Mouse (Mus musculus) cerebellum, postnatal 25 days (tissue): ENCODE measurements around the gene Ndufa7.
"Not testable (repeated sequence)": the region's sequence is repeated elsewhere in the genome, so short reads cannot be mapped to it uniquely, and the experiment has no call there.

Experiments
- DNase-seq, 2 experiments: peaks; one replicate each; pipeline ENCODE4 v3.0.0; 2021; ENCODE audit warnings: mixed read lengths in 2 of 2

The Ndufa7 gene

DNA sequence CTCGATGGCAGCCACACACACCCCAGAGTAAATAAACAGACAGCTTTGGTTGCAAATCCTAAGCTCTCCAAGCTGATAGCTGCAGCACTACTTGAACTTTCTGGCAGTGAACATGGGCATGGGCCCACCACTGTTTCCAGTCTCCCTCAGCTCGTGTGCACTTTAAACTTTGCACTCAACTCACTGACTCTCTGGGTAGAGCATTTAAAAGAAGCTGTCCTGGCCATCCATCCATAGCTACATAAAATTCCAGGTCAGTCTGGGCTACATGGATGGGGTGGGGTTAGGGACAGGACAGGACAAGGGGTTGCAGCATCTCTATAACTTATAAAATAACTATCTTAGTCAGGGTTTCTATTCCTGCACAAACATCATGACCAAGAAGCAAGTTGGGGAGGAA is 63.4 kb downstream of the Ndufa7 start:
- not testable (repeated sequence) for DNase-seq
